Mouse (Mus musculus): ENCODE measurements around the gene Zfp956. TPM values are rescaled to one million over a fixed set of nuclear protein-coding genes. Genes with fewer than 3 reads are reported as not detected.
A peak's percentile ranks its signal among the peaks of the same experiment; 100 is the strongest.

The Zfp956 gene
- polyA plus RNA-seq (2015; fragmentation: Nextera tagmentation; extraction: Ambion mirVana), result 2.7 TPM in 2 replicates

DNA sequence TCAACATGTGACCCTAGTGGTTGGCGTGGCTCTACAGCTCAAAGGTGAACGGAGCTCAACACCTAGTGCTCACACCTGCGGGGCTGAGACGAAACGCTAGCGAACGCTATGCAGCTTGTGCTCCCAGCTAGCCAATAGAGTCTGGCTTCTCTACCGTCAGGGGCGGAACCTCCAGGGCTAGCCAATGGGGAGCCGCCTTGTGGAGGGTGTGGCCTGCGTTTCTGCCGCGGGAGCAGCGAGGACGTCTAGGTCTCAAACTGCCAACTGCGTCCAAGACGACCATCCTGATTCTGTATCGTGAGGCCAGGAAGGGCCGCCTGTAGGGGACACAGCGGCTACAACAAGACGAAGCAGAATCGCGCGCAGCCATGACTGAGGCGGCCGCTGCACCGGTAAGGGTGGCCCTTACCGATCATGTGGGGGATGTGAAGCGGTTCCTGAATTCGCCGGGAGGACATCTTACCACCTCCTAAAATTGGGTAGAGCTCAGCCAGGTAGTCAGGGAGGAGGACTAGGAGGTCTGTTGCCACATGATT is at the start of gene Zfp956:
Zfp956 (plus strand) TSS at position 200 of the 536 bp plus-strand sequence.
- ATAC-seq, result peak; percentile 99
- WGBS (ENCODE audit: insufficient replicate concordance), result under 1% methylated on average over 31 of the region's 31 CpGs
- peak within 1 kb of the TSS; percentile 84 for H3K9ac ChIP-seq (replicated peaks)
- peak within 1 kb of the TSS; percentile 97 for H3K4me2 ChIP-seq (ENCODE audit: low read depth, low read length)
- H3K36me3 ChIP-seq (replicated peaks; ENCODE audit: insufficient read depth, low read length), result 0 out of 2 replicates have a peak, but pooled peaks cover 5% of the 10 kb centered on the region
- H3K4me1 ChIP-seq (ENCODE audit: insufficient read depth), result peaks cover 13% of the 10 kb centered on the region
- peak within 1 kb of the TSS; percentile 65 for H3K27ac ChIP-seq (ENCODE audit: low read depth)
- TF ChIP-seq EP300 (IDR thresholded peaks at IDR 0.05; ENCODE audit: low read depth) (no peak), CTCF (IDR thresholded peaks at IDR 0.05; ENCODE audit: low read depth) (peak; percentile 21; the same call in 1 of the 2 replicates)
- no peaks in the 10 kb centered on the region for H3K9me3 ChIP-seq (ENCODE audit: low read length)
- H3K27me3 ChIP-seq (ENCODE audit: insufficient read depth, low read length), result no peaks in the 10 kb centered on the region
- H3K4me3 ChIP-seq (ENCODE audit: low read depth, low read length), result peak within 1 kb of the TSS; percentile 67
- peak; percentile 95 for DNase-seq

- TF ChIP-seq CTCF (IDR thresholded peaks at IDR 0.05; ENCODE audit: low read depth), result no peak
- no peak for TF ChIP-seq EP300 (IDR thresholded peaks at IDR 0.05; ENCODE audit: low read depth)
- Histone ChIP-seq H3K9me3 (ENCODE audit: low read length) (no peaks in the 10 kb centered on the region), H3K36me3 (replicated peaks; ENCODE audit: insufficient read depth, low read length) (peaks cover 50% of the 10 kb centered on the region), H3K4me3 (ENCODE audit: low read depth, low read length) (no peak overlapping the region), H3K9ac (replicated peaks) (no peak overlapping the region), H3K4me2 (ENCODE audit: low read depth, low read length) (no peak overlapping the region), H3K27ac (ENCODE audit: low read depth) (no peak overlapping the region), H3K27me3 (ENCODE audit: insufficient read depth, low read length) (no peaks in the 10 kb centered on the region), H3K4me1 (ENCODE audit: insufficient read depth) (no peaks in the 10 kb centered on the region)
- 82% methylated on average over 4 of the region's 4 CpGs for WGBS (ENCODE audit: insufficient replicate concordance)
- ATAC-seq (0 out of 2 replicates have a peak, but pooled peaks have one; percentile 25), DNase-seq (peak; percentile 37)
Observed at GRCm38 (mm10) chr6:47903587-47903986, 49.6 kb upstream of the Zfp956 start.

DNA sequence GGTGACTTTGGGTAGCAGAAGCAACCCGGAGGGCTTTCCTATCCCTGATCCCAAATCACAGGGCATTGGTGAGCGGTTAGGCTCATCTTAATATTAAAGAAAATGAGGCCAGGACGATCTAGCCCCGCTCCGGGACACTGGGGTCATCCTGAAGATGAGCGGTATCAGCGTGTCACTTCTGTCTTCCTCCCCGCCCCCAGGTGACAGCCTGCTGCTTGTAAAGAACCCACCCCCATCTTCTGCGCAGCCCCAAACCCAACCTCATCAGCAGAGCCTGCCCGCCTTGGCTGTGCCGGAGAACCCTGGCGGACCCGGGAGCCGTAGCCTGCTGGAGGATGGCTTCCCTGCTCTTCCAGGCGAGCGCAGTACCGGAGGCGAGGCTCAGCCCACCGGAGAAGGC is 48.8 kb upstream of the Zfp956 start:
- DNase-seq (no peak), ATAC-seq (no peak)
- Histone ChIP-seq H3K4me3 (ENCODE audit: low read depth, low read length) (no peak overlapping the region), H3K4me1 (ENCODE audit: insufficient read depth) (no peaks in the 10 kb centered on the region), H3K27ac (ENCODE audit: low read depth) (no peak overlapping the region), H3K9me3 (ENCODE audit: low read length) (no peaks in the 10 kb centered on the region), H3K4me2 (ENCODE audit: low read depth, low read length) (no peak overlapping the region), H3K36me3 (replicated peaks; ENCODE audit: insufficient read depth, low read length) (peaks cover 46% of the 10 kb centered on the region), H3K9ac (replicated peaks) (no peak overlapping the region), H3K27me3 (ENCODE audit: insufficient read depth, low read length) (no peaks in the 10 kb centered on the region)
- 83% methylated on average over 19 of the region's 19 CpGs for WGBS (ENCODE audit: insufficient replicate concordance)
- no peak for TF ChIP-seq CTCF (IDR thresholded peaks at IDR 0.05; ENCODE audit: low read depth)
- TF ChIP-seq EP300 (IDR thresholded peaks at IDR 0.05; ENCODE audit: low read depth), result no peak

GRCm38 (mm10) chr6:47904917-47905695 is 48.1 kb upstream of the Zfp956 start:
- DNase-seq (no peak), ATAC-seq (no peak)
- Histone ChIP-seq H3K27ac (ENCODE audit: low read depth) (no peak overlapping the region), H3K4me1 (ENCODE audit: insufficient read depth) (no peaks in the 10 kb centered on the region), H3K9ac (replicated peaks) (no peak overlapping the region), H3K4me3 (ENCODE audit: low read depth, low read length) (no peak overlapping the region), H3K4me2 (ENCODE audit: low read depth, low read length) (no peak overlapping the region), H3K36me3 (replicated peaks; ENCODE audit: insufficient read depth, low read length) (peaks cover 46% of the 10 kb centered on the region), H3K27me3 (ENCODE audit: insufficient read depth, low read length) (no peaks in the 10 kb centered on the region), H3K9me3 (ENCODE audit: low read length) (no peaks in the 10 kb centered on the region)
- no peak for TF ChIP-seq EP300 (IDR thresholded peaks at IDR 0.05; ENCODE audit: low read depth)
- TF ChIP-seq CTCF (IDR thresholded peaks at IDR 0.05; ENCODE audit: low read depth), result no peak
- WGBS (ENCODE audit: insufficient replicate concordance), result 88% methylated on average over 43 of the region's 44 CpGs

DNA sequence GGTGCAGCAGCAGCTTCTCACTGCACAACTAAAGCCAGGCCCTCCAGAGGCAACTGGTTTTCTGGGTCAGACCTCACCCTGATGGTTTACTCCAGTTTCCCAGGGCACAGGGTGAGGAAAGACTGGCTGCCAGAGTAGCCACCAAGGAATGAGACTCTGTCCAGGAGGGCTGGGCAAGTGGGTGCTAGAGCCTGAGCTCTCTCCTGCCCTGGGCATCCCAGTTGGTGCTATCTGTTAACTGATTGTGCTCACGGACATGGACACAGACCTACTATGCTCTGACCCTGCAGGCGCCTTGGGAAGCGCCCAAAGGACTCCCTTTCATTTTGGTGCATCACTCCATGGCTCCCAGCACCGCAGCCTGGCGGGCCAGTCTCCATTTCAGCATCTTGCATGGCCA is 46.9 kb upstream of the Zfp956 start:
- H3K27me3 ChIP-seq (ENCODE audit: insufficient read depth, low read length), result no peaks in the 10 kb centered on the region
- peaks cover 36% of the 10 kb centered on the region for H3K36me3 ChIP-seq (replicated peaks; ENCODE audit: insufficient read depth, low read length)
- H3K27ac ChIP-seq (ENCODE audit: low read depth), result no peak overlapping the region
- no peak overlapping the region for H3K4me3 ChIP-seq (ENCODE audit: low read depth, low read length)
- 92% methylated on average over 5 of the region's 5 CpGs for WGBS (ENCODE audit: insufficient replicate concordance)
- no peak overlapping the region for H3K4me2 ChIP-seq (ENCODE audit: low read depth, low read length)
- TF ChIP-seq EP300 (IDR thresholded peaks at IDR 0.05; ENCODE audit: low read depth), result no peak
- TF ChIP-seq CTCF (IDR thresholded peaks at IDR 0.05; ENCODE audit: low read depth), result no peak
- no peaks in the 10 kb centered on the region for H3K4me1 ChIP-seq (ENCODE audit: insufficient read depth)
- no peak overlapping the region for H3K9ac ChIP-seq (replicated peaks)
- DNase-seq (no peak), ATAC-seq (no peak)
- no peaks in the 10 kb centered on the region for H3K9me3 ChIP-seq (ENCODE audit: low read length)

DNA sequence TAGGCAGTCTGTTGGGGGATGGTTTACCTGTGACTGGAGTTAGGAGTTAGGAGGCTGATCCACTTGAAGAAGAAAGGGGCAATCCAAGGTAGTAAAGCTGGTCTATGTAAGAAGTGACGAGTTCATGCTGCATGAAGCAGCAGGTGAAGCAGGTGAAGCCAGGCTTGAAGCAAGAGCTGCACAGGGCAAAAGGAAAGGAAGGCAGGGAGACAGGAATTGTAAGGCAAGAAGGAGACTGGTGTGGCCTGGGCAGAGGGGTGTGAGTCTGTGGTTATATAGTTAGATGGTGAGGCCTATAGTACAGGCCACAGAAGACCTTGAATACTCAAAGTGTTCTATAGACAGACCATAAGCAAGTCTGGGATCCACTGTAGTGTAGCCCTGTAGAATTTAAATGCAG is 44.2 kb upstream of the Zfp956 start:
- Histone ChIP-seq H3K9ac (replicated peaks) (no peak overlapping the region), H3K4me2 (ENCODE audit: low read depth, low read length) (no peak overlapping the region), H3K27ac (ENCODE audit: low read depth) (no peak overlapping the region), H3K9me3 (ENCODE audit: low read length) (no peaks in the 10 kb centered on the region), H3K4me1 (ENCODE audit: insufficient read depth) (no peaks in the 10 kb centered on the region), H3K27me3 (ENCODE audit: insufficient read depth, low read length) (no peaks in the 10 kb centered on the region), H3K4me3 (ENCODE audit: low read depth, low read length) (no peak overlapping the region), H3K36me3 (replicated peaks; ENCODE audit: insufficient read depth, low read length) (peaks cover 22% of the 10 kb centered on the region)
- TF ChIP-seq CTCF (IDR thresholded peaks at IDR 0.05; ENCODE audit: low read depth), result no peak
- no peak for TF ChIP-seq EP300 (IDR thresholded peaks at IDR 0.05; ENCODE audit: low read depth)
- WGBS (ENCODE audit: insufficient replicate concordance), result 77% methylated on average over 1 of the region's 1 CpGs
- no peak for DNase-seq
- no peak for ATAC-seq

Measured in liver, postnatal 0 days (tissue).